Mouse (Mus musculus) forebrain, postnatal 0 days (tissue): Measurements from ENCODE around the gene Dhcr7. TPM values are rescaled to one million over a fixed set of nuclear protein-coding genes. Genes with fewer than 3 reads are reported as not detected.

Source experiments
- ATAC-seq: fragments of 200-750 bp; cut with Nextera tagmentation; 2 replicates; pipeline ENCODE4 v1.8.0; 2017; ENCODE audit warnings: mild to moderate bottlenecking, moderate library complexity
- DNase-seq: peaks from one replicate; pipeline ENCODE4 v3.0.0-alpha.2; 2015
- H3K27ac ChIP-seq: fragments of 300-500 bp; sonication (generic); 2 replicates; pipeline ENCODE4 v1.5.1; 2014; ENCODE audit warnings: low read depth, mild to moderate bottlenecking, antibody characterized with exemption, low read length, moderate library complexity, mixed read lengths
- H3K27me3 ChIP-seq: fragments of 300-500 bp; sonication (generic); 2 replicates; pipeline ENCODE4 v1.6.1; 2014; ENCODE audit warnings: mild to moderate bottlenecking, low read length, mixed read lengths; ENCODE audit not compliant: insufficient read depth
- H3K36me3 ChIP-seq: fragments of 300-500 bp; sonication (generic); 2 replicates; pipeline ENCODE4 v1.6.1; 2014; ENCODE audit warnings: mild to moderate bottlenecking, moderate library complexity; ENCODE audit not compliant: insufficient read depth
- H3K4me1 ChIP-seq: fragments of 300-500 bp; sonication (generic); 2 replicates; pipeline ENCODE4 v1.6.1; 2014; ENCODE audit warnings: antibody characterized with exemption; ENCODE audit not compliant: insufficient read depth
- H3K4me2 ChIP-seq: fragments of 300-500 bp; sonication (generic); 2 replicates; pipeline ENCODE4 v1.6.1; 2014; ENCODE audit warnings: low read depth, mild to moderate bottlenecking, moderate library complexity
- H3K4me3 ChIP-seq: fragments of 300-500 bp; sonication (generic); 2 replicates; pipeline ENCODE4 v1.5.1; 2014; ENCODE audit warnings: low read depth, low read length, mixed read lengths
- H3K9ac ChIP-seq: fragments of 300-500 bp; sonication (generic); 2 replicates; pipeline ENCODE4 v1.6.1; 2014; ENCODE audit warnings: mild to moderate bottlenecking
- H3K9me3 ChIP-seq: fragments of 300-500 bp; sonication (generic); 2 replicates; pipeline ENCODE4 v1.6.1; 2016; ENCODE audit warnings: low read length
- CTCF ChIP-seq: sonication (generic); IDR thresholded peaks from 2 replicates; pipeline ENCODE4 v1.5.1; 2016; ENCODE audit warnings: antibody characterized with exemption, control low read depth, low read depth
- WGBS: fragments of 180-500 bp; shearing (Covaris S2); extraction: QIAGEN DNeasy Blood & Tissue Kit; methylation state at CpG from one replicate; pipeline ENCODE4 v1.1.7; 2014; 5-methylcytosine and 5-hydroxymethylcytosine counted together
- polyA plus RNA-seq: library from polyadenylated mRNA; unstranded; fragments of >200 nt; fragmentation: Nextera tagmentation; extraction: Ambion mirVana; gene quantifications from 2 replicates; pipeline ENCODE4 v1.2.1, GENCODE M21; 2015
- total RNA-seq: library from RNA; depleted of rRNA; stranded (reverse); fragments of >200 nt; gene quantifications from 2 replicates; pipeline ENCODE4 v1.2.3, GENCODE M21; 2014

Dhcr7 gene
- total and polyA plus RNA-seq, 2 experiments from 2014 or later: 52.7 to 75.4 TPM

GRCm38 (mm10) chr7:143821241-143821640 lies 1.7 kb upstream of the Dhcr7 start:
- Histone ChIP-seq H3K9me3 (no peaks in the 10 kb centered on the region), H3K27me3 (no peaks in the 10 kb centered on the region), H3K4me2 (no peak overlapping the region), H3K9ac (no peak overlapping the region), H3K4me1 (peaks cover 14% of the 10 kb centered on the region), H3K36me3 (peaks cover 4% of the 10 kb centered on the region; the same call in 1 of the 2 replicates), H3K4me3 (no peak overlapping the region), H3K27ac (no peak overlapping the region)
- WGBS: 88% methylated on average over 2 of the region's 2 CpGs
- ATAC-seq (no peak), DNase-seq (no peak)
- no peak for TF ChIP-seq CTCF

GRCm38 (mm10) chr7:143823266-143823605 lies 291 bp downstream of the Dhcr7 start:
- no peaks in the 10 kb centered on the region for H3K27me3 ChIP-seq
- ATAC-seq (no peak; the same call in none of the 2 replicates), DNase-seq (no peak)
- TF ChIP-seq CTCF: peak; percentile 15; the same call in 1 of the 2 replicates
- peaks cover 14% of the 10 kb centered on the region for H3K4me1 ChIP-seq
- peak overlapping the region; percentile 59; the same call in 1 of the 2 replicates for H3K9ac ChIP-seq
- WGBS: 80% methylated on average over 4 of the region's 4 CpGs
- no peaks in the 10 kb centered on the region for H3K36me3 ChIP-seq
- H3K27ac ChIP-seq: peak overlapping the region; percentile 68
- peak overlapping the region; percentile 72 for H3K4me2 ChIP-seq
- H3K9me3 ChIP-seq: no peaks in the 10 kb centered on the region
- H3K4me3 ChIP-seq: peak overlapping the region; percentile 65

- Histone ChIP-seq H3K4me1 (peaks cover 22% of the 10 kb centered on the region), H3K9me3 (no peaks in the 10 kb centered on the region), H3K9ac (no peak overlapping the region), H3K27ac (no peak overlapping the region), H3K27me3 (no peaks in the 10 kb centered on the region), H3K4me3 (no peak overlapping the region), H3K4me2 (no peak overlapping the region), H3K36me3 (no peaks in the 10 kb centered on the region)
- ATAC-seq (no peak), DNase-seq (no peak)
- TF ChIP-seq CTCF: no peak
- 93% methylated on average over 2 of the region's 2 CpGs for WGBS
These were observed 4.0 kb downstream of the Dhcr7 start for GRCm38 (mm10) chr7:143826985-143827384.

- DNase-seq (peak; percentile 99), ATAC-seq (peak; percentile 98)
- peak; percentile 94 for TF ChIP-seq CTCF
- Histone ChIP-seq H3K36me3 (no peaks in the 10 kb centered on the region; the same call in 1 of the 2 replicates), H3K4me2 (peak overlapping the region; percentile 84), H3K27me3 (no peaks in the 10 kb centered on the region), H3K4me1 (peaks cover 30% of the 10 kb centered on the region), H3K27ac (peak overlapping the region; percentile 84), H3K9me3 (no peaks in the 10 kb centered on the region), H3K4me3 (peak overlapping the region; percentile 57), H3K9ac (peak overlapping the region; percentile 65)
- under 1% methylated on average over 37 of the region's 37 CpGs for WGBS
These were observed 6.8 kb downstream of the Dhcr7 start for GRCm38 (mm10) chr7:143829504-143830331.

- H3K27me3 ChIP-seq: no peaks in the 10 kb centered on the region
- TF ChIP-seq CTCF: no peak
- H3K4me3 ChIP-seq: peak overlapping the region; percentile 57
- H3K4me2 ChIP-seq: peak overlapping the region; percentile 84
- peak overlapping the region; percentile 65 for H3K9ac ChIP-seq
- H3K4me1 ChIP-seq: peaks cover 34% of the 10 kb centered on the region
- no peaks in the 10 kb centered on the region for H3K9me3 ChIP-seq
- WGBS: 7% methylated on average over 6 of the region's 6 CpGs
- ATAC-seq (peak; percentile 12), DNase-seq (no peak)
- H3K36me3 ChIP-seq: no peaks in the 10 kb centered on the region; the same call in 1 of the 2 replicates
- H3K27ac ChIP-seq: peak overlapping the region; percentile 66
These were observed 7.5 kb downstream of the Dhcr7 start for GRCm38 (mm10) chr7:143830399-143830798.

GRCm38 (mm10) chr7:143832196-143832595 lies 9.3 kb downstream of the Dhcr7 start:
- DNase-seq: no peak
- no peak overlapping the region for H3K4me3 ChIP-seq
- H3K27me3 ChIP-seq: no peaks in the 10 kb centered on the region
- H3K9ac ChIP-seq: no peak overlapping the region
- 80% methylated on average over 8 of the region's 8 CpGs for WGBS
- H3K9me3 ChIP-seq: no peaks in the 10 kb centered on the region
- H3K27ac ChIP-seq: no peak overlapping the region
- H3K4me1 ChIP-seq: peaks cover 34% of the 10 kb centered on the region
- ATAC-seq: no peak
- peaks cover 3% of the 10 kb centered on the region for H3K36me3 ChIP-seq
- TF ChIP-seq CTCF: no peak
- 0 out of 2 replicates have a peak overlapping the region, but pooled peaks have one; percentile 84 for H3K4me2 ChIP-seq

- no peak for DNase-seq
- no peak overlapping the region for H3K4me2 ChIP-seq
These were observed 9.7 kb downstream of the Dhcr7 start for GRCm38 (mm10) chr7:143832611-143833010.

More at GRCm38 (mm10) chr7:143832611-143833010, 9.7 kb downstream of the Dhcr7 start:
- ATAC-seq: no peak
- Histone ChIP-seq H3K27me3 (no peaks in the 10 kb centered on the region), H3K9ac (no peak overlapping the region), H3K4me1 (peaks cover 34% of the 10 kb centered on the region), H3K9me3 (no peaks in the 10 kb centered on the region), H3K4me3 (no peak overlapping the region), H3K36me3 (peaks cover 7% of the 10 kb centered on the region), H3K27ac (no peak overlapping the region)
- TF ChIP-seq CTCF: no peak
- 92% methylated on average over 2 of the region's 2 CpGs for WGBS
